23 mouse cellular contexts compared by ENCODE assay signal in the genomic region with DNA sequence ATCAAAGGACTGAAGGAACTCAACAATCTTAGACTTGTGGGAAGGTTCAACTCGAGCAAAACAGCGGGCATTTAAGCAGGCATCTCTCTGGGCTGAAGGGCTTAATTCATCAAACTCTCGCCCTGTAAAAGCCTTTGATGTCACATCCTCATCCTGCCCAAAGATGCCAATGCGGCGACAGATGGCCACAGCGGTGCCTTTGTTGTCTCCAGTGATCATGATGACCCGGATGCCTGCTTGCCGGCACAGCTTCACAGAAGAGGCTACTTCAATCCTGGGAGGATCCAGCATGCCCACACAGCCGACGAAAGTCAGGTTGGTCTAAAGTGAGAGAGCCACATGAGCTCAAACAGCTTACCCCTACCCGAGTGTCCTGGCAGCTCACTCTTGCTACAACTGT. TPM values are rescaled to one million over a fixed set of nuclear protein-coding genes. Genes with fewer than 3 reads are reported as not detected.
DNase-seq lines count a peak whose midpoint lies in the region; TF ChIP-seq lines count a peak whose summit lies in the region.
"Had no signal": no experiment of that assay in that cellular context is flagged by ENCODE, and none has a peak within 500 bp of the region (broad histone marks: within the 10 kb centered on the region; RNA-seq: fewer than 3 reads in every experiment).

No protein-coding gene starts in this region.

- H3K27me3 ChIP-seq in myocyte (ENCODE audit: control insufficient read depth, insufficient read depth, insufficient read length) = no peaks in the 10 kb centered on the region
- H3K27me3 ChIP-seq: embryonic facial prominence, embryonic 12.5 days; heart, embryonic 12.5 days; kidney, embryonic 15.5 days; limb, embryonic 13.5 days; liver, embryonic 13.5 days; megakaryocyte, embryonic 14.5 days; neural tube, embryonic 13.5 days; stomach, embryonic 15.5 days had no signal

- peak; percentile 91 for DNase-seq in heart, adult 11 months
- no peak for DNase-seq in heart, adult 8-10 months (ENCODE audit: low spot score)
- DNase-seq in cerebellum, adult 11-12 months = peak; percentile 76
- peak; percentile 83 for DNase-seq in cerebellum, adult 9-10 months
- DNase-seq in frontal cortex, postnatal 10 days (ENCODE audit: low spot score in 2 of 2) = no peak
- no peak for DNase-seq in layer of hippocampus, adult 9-10 months (ENCODE audit: low spot score)
- DNase-seq: heart, postnatal 10 days; kidney, adult 11 months; layer of hippocampus, adult 9-11 months; liver, embryonic 13.5 days; lung, adult 2 months; midbrain, embryonic 14.5 days; right cerebral cortex, adult 18-20 months; right cerebral cortex, postnatal 4 days; thymus, postnatal 36 days had no signal

- H3K4me3 ChIP-seq in myocyte = no peak overlapping the region
- H3K4me3 ChIP-seq: embryonic facial prominence, embryonic 12.5 days; heart, embryonic 12.5 days; kidney, embryonic 15.5 days; limb, embryonic 13.5 days; liver, embryonic 13.5 days; megakaryocyte, embryonic 14.5 days; neural tube, embryonic 13.5 days; stomach, embryonic 15.5 days had no signal

- no peak overlapping the region for H3ac ChIP-seq in myocyte (ENCODE audit: control insufficient read depth, insufficient read length)

- TF ChIP-seq POLR2A in myocyte (IDR thresholded peaks at IDR 0.05; ENCODE audit: insufficient read length, low read depth) = no peak

- H3K36me3 ChIP-seq in myocyte (ENCODE audit: control insufficient read depth, insufficient read depth) = peaks cover 89% of the 10 kb centered on the region

- H3K79me2 ChIP-seq in myocyte (ENCODE audit: control insufficient read depth, insufficient read depth) = no peaks in the 10 kb centered on the region

- H3K4me2 ChIP-seq in myocyte (ENCODE audit: low read depth) = no peak overlapping the region
- H3K4me2 ChIP-seq: embryonic facial prominence, embryonic 12.5 days; heart, embryonic 12.5 days; kidney, embryonic 15.5 days; limb, embryonic 13.5 days; liver, embryonic 13.5 days; neural tube, embryonic 13.5 days; stomach, embryonic 15.5 days had no signal

TF ChIP-seq in myocyte, 11 proteins besides CTCF, POLR2A, EP300 and RAD21:
- TF ChIP-seq TCF3 (IDR thresholded peaks at IDR 0.05; ENCODE audit: insufficient read length, low read depth) = no peak
- TF ChIP-seq POLR2AphosphoS2 (IDR thresholded peaks at IDR 0.05; ENCODE audit: insufficient read length, low read depth) = peak; percentile 31

RNA-seq across cellular contexts. Expression of a gene that starts 39.2 kb away (rescaled TPM):
- 10 to 100 TPM; 30.2 to 35.9 (median 33.9) TPM for total RNA-seq in heart, adult 8-10 months (2022)
- polyA plus RNA-seq in myocyte (2012; fragmentation: generic; extraction: Trizol) = 62.7 TPM

RNA-seq across cellular contexts. Expression of a gene that starts 41.4 kb away (rescaled TPM):
- total RNA-seq in heart, adult 8-10 months (2022) = over 10,000 TPM; 11,934 to 13,904 (median 12,774) TPM
- polyA plus RNA-seq in myocyte (2012; fragmentation: generic; extraction: Trizol) = 295 TPM

Comparison
In these comparisons a context has a peak if more than half of its experiments do, and no peak if none do; other contexts are left out.
1. DNase-seq: peak in heart, adult 11 months (single experiment), cerebellum, adult 11-12 months (single experiment) and cerebellum, adult 9-10 months (single experiment); none in heart, adult 8-10 months (single experiment), frontal cortex, postnatal 10 days (0 of 2) and layer of hippocampus, adult 9-10 months (single experiment).